Mouse (Mus musculus) gastrocnemius, adult 8-10 months (tissue): Measurements from ENCODE around the gene Slc6a17. TPM values are rescaled to one million over a fixed set of nuclear protein-coding genes. Genes with fewer than 3 reads are reported as not detected.

Source experiments
- DNase-seq, 2 experiments: peaks; one replicate each; pipeline ENCODE4 v3.0.0; 2022; ENCODE audit warnings: low spot score in 2 of 2
- total RNA-seq, 4 experiments: library from RNA; stranded (reverse); gene quantifications; 2 replicates each; pipeline ENCODE4 v1.2.4; 2022

The Slc6a17 gene
- total RNA-seq: 1 to 10 TPM in 1 of 4 experiments, under 1 TPM in 3; 0.65 to 1.2 (median 0.80) TPM

- DNase-seq: peak in 1 of 2 experiments; percentile 10
Observed at GRCm38 (mm10) chr3:107517631-107518108, at the start of gene Slc6a17. Gene Slc6a17 (minus strand): TSS chr3:107518018.

GRCm38 (mm10) chr3:107565331-107565730, 47.5 kb upstream of the Slc6a17 start:
- no peak for DNase-seq

- DNase-seq: no peak
Observed at GRCm38 (mm10) chr3:107563880-107564279, 46.1 kb upstream of the Slc6a17 start.

- DNase-seq: no peak
Observed at GRCm38 (mm10) chr3:107562591-107562990, 44.8 kb upstream of the Slc6a17 start.

GRCm38 (mm10) chr3:107562104-107562503, 44.3 kb upstream of the Slc6a17 start:
- DNase-seq: no peak

- DNase-seq: peak; percentile 33 to 57
Observed at GRCm38 (mm10) chr3:107559183-107559582, 41.4 kb upstream of the Slc6a17 start.

GRCm38 (mm10) chr3:107558740-107559139, 40.9 kb upstream of the Slc6a17 start:
- DNase-seq: no peak

- DNase-seq: no peak
Observed at GRCm38 (mm10) chr3:107554842-107555241, 37.0 kb upstream of the Slc6a17 start, which contains the start of gene Ubl4b. Gene Ubl4b (minus strand): TSS chr3:107555073.

- DNase-seq: peak in 1 of 2 experiments; percentile 18
Observed at GRCm38 (mm10) chr3:107550409-107551049, 32.7 kb upstream of the Slc6a17 start.

- peak in 1 of 2 experiments; percentile 12 for DNase-seq
Observed at GRCm38 (mm10) chr3:107546956-107547355, 29.1 kb upstream of the Slc6a17 start.

- DNase-seq: no peak
Observed at GRCm38 (mm10) chr3:107545716-107546412, 28.0 kb upstream of the Slc6a17 start.

GRCm38 (mm10) chr3:107545278-107545677, 27.5 kb upstream of the Slc6a17 start:
- DNase-seq: no peak

GRCm38 (mm10) chr3:107543158-107544080, 25.6 kb upstream of the Slc6a17 start:
- no peak for DNase-seq

GRCm38 (mm10) chr3:107542584-107542983, 24.8 kb upstream of the Slc6a17 start:
- no peak for DNase-seq

GRCm38 (mm10) chr3:107537504-107537889, 19.7 kb upstream of the Slc6a17 start:
- DNase-seq: no peak

GRCm38 (mm10) chr3:107536810-107537503, 19.1 kb upstream of the Slc6a17 start:
- DNase-seq: peak in 1 of 2 experiments; percentile 13

- DNase-seq: no peak
Observed at GRCm38 (mm10) chr3:107534951-107535350, 17.1 kb upstream of the Slc6a17 start.

- no peak for DNase-seq
Observed at GRCm38 (mm10) chr3:107533532-107533931, 15.7 kb upstream of the Slc6a17 start.

GRCm38 (mm10) chr3:107530581-107530980, 12.8 kb upstream of the Slc6a17 start:
- no peak for DNase-seq

GRCm38 (mm10) chr3:107529182-107529581, 11.4 kb upstream of the Slc6a17 start:
- DNase-seq: no peak
